Mouse (Mus musculus) G1E (cell line): ENCODE results near the gene Mdc1.

Source experiments
- CTCF ChIP-seq: IDR thresholded peaks from 2 replicates; pipeline ENCODE4 v1.5.1; 2012; ENCODE audit warnings: low read depth, low read length, inconsistent platforms, mixed read lengths
- GATA1 ChIP-seq: IDR thresholded peaks from 2 replicates; pipeline ENCODE4 v1.6.1; 2012; ENCODE audit warnings: borderline replicate concordance, low read length, inconsistent platforms, mixed read lengths
- GATA2 ChIP-seq: IDR thresholded peaks from 2 replicates; pipeline ENCODE4 v1.6.1; 2012; ENCODE audit warnings: low read depth, low read length, inconsistent platforms, borderline replicate concordance
- TAL1 ChIP-seq: conservative IDR thresholded peaks from 2 replicates; pipeline ENCODE4 v1.6.1; 2012; ENCODE audit warnings: low read depth, low read length, inconsistent platforms, mixed read lengths

- TF ChIP-seq CTCF (no peak), TAL1 (no peak), GATA1 (no peak), GATA2 (no peak)
Observed at GRCm38 (mm10) chr17:35903992-35904355, 62.7 kb downstream of the Mdc1 start.
